Mouse (Mus musculus): ENCODE data around the gene Tars. TPM values are rescaled to one million over a fixed set of nuclear protein-coding genes. Genes with fewer than 3 reads are reported as not detected.

Tars gene
- total RNA-seq, 2 experiments from 2014 or later: 30.2 to 35.8 TPM

GRCm38 (mm10) chr15:11383796-11384195 is 15.7 kb downstream of the Tars start:
- no peak for DNase-seq (ENCODE audit: low spot score in 2 of 2)
- no peak for TF ChIP-seq CTCF (conservative IDR thresholded peaks at IDR 0.05)
- Histone ChIP-seq H3K27ac (no peak overlapping the region), H3K4me3 (no peak overlapping the region)

GRCm38 (mm10) chr15:11382585-11382984 is 16.9 kb downstream of the Tars start:
- no peak overlapping the region for H3K4me3 ChIP-seq
- TF ChIP-seq CTCF (conservative IDR thresholded peaks at IDR 0.05): no peak
- DNase-seq (ENCODE audit: low spot score in 2 of 2): no peak
- H3K27ac ChIP-seq: no peak overlapping the region

GRCm38 (mm10) chr15:11380616-11381015 is 18.8 kb downstream of the Tars start:
- no peak for TF ChIP-seq CTCF (conservative IDR thresholded peaks at IDR 0.05)
- Histone ChIP-seq H3K27ac (no peak overlapping the region), H3K4me3 (no peak overlapping the region)
- DNase-seq (ENCODE audit: low spot score in 2 of 2): no peak

- Histone ChIP-seq H3K4me3 (no peak overlapping the region), H3K27ac (no peak overlapping the region)
- DNase-seq (ENCODE audit: low spot score in 2 of 2): peak; percentile 28 to 46
- peak; percentile 89 for TF ChIP-seq CTCF (conservative IDR thresholded peaks at IDR 0.05)
Observed at GRCm38 (mm10) chr15:11380087-11380530, 19.4 kb downstream of the Tars start.

GRCm38 (mm10) chr15:11379431-11380086 is 19.9 kb downstream of the Tars start:
- no peak for DNase-seq (ENCODE audit: low spot score in 2 of 2)
- no peak overlapping the region for H3K4me3 ChIP-seq

GRCm38 (mm10) chr15:11370477-11371085 is 28.9 kb downstream of the Tars start:
- H3K27ac ChIP-seq: no peak overlapping the region
- TF ChIP-seq CTCF (conservative IDR thresholded peaks at IDR 0.05): no peak
- no peak for DNase-seq (ENCODE audit: low spot score in 2 of 2)
- no peak overlapping the region for H3K4me3 ChIP-seq

More at GRCm38 (mm10) chr15:11379431-11380086, 19.9 kb downstream of the Tars start:
- no peak for TF ChIP-seq CTCF (conservative IDR thresholded peaks at IDR 0.05)
- H3K27ac ChIP-seq: peak overlapping the region; percentile 55; the same call in 1 of the 2 replicates

GRCm38 (mm10) chr15:11369572-11369971 is 29.9 kb downstream of the Tars start:
- DNase-seq (ENCODE audit: low spot score in 2 of 2): no peak
- no peak overlapping the region for H3K4me3 ChIP-seq
- TF ChIP-seq CTCF (conservative IDR thresholded peaks at IDR 0.05): no peak
- no peak overlapping the region for H3K27ac ChIP-seq

- Histone ChIP-seq H3K27ac (no peak overlapping the region), H3K4me3 (no peak overlapping the region)
- TF ChIP-seq CTCF (conservative IDR thresholded peaks at IDR 0.05): no peak
- peak; percentile 74 to 80 for DNase-seq (ENCODE audit: low spot score in 2 of 2)
Observed at GRCm38 (mm10) chr15:11364795-11365194, 34.7 kb downstream of the Tars start.

GRCm38 (mm10) chr15:11364112-11364511 is 35.4 kb downstream of the Tars start:
- Histone ChIP-seq H3K27ac (no peak overlapping the region), H3K4me3 (no peak overlapping the region)
- TF ChIP-seq CTCF (conservative IDR thresholded peaks at IDR 0.05): no peak
- DNase-seq (ENCODE audit: low spot score in 2 of 2): no peak

GRCm38 (mm10) chr15:11361824-11362223 is 37.6 kb downstream of the Tars start:
- Histone ChIP-seq H3K4me3 (no peak overlapping the region), H3K27ac (no peak overlapping the region)
- TF ChIP-seq CTCF (conservative IDR thresholded peaks at IDR 0.05): no peak
- no peak for DNase-seq (ENCODE audit: low spot score in 2 of 2)

GRCm38 (mm10) chr15:11360888-11361287 is 38.6 kb downstream of the Tars start:
- TF ChIP-seq CTCF (conservative IDR thresholded peaks at IDR 0.05): no peak
- no peak for DNase-seq (ENCODE audit: low spot score in 2 of 2)
- Histone ChIP-seq H3K4me3 (no peak overlapping the region), H3K27ac (no peak overlapping the region)

- no peak for TF ChIP-seq CTCF (conservative IDR thresholded peaks at IDR 0.05)
- DNase-seq (ENCODE audit: low spot score in 2 of 2): no peak
- no peak overlapping the region for H3K27ac ChIP-seq
- H3K4me3 ChIP-seq: no peak overlapping the region
Observed at GRCm38 (mm10) chr15:11357501-11357900, 42.0 kb downstream of the Tars start.

- no peak overlapping the region for H3K27ac ChIP-seq
- no peak for TF ChIP-seq CTCF (conservative IDR thresholded peaks at IDR 0.05)
- no peak for DNase-seq (ENCODE audit: low spot score in 2 of 2)
- no peak overlapping the region for H3K4me3 ChIP-seq
Observed at GRCm38 (mm10) chr15:11355865-11356264, 43.6 kb downstream of the Tars start.

Measured in layer of hippocampus, adult 2 months (tissue).